In the genomic region with DNA sequence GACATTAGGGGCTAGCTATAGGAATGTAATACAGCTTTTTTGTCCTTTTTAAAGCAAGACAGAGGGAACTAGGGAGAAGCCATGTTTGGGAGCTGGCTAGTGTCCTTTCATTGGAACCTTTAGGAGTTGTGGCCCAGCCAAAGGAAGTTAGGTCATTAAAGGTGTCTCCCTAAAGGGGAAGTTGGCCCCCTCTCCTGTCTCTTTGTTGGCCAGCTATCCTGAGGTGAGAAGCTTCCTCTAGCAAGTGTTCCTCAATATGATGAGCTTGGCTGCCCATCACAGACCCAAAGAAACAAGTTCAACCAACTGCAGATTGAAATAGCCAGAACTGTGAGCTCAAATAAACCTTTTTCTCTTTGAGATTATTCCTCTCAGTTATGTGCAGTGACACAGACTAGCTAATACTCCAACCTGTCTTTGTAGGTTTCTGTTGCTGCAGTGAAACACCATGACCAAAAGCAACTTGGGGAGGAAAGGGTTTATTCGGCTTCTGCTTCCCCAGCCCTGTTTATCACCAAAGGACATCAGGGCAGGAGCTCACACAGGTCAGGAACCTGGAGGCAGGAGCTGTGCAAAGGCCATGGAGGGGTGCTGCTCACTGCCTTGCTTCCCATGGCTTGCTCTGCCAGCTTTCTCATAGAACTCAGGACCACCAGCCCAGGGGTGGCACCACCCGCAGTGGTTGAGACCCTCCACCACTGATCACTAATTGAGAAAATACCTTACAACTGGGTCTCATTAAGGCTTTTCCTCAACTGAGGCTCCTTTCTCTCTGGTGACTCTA, we compare ENCODE assay signal across 24 mouse cellular contexts.
A peak's percentile ranks its signal among the peaks of the same experiment; 100 is the strongest.
DNase-seq lines count a peak whose midpoint lies in the region; ATAC-seq and TF ChIP-seq lines count a peak whose summit lies in the region.
"Had no signal": no experiment of that assay in that cellular context is flagged by ENCODE, and none has a peak within 500 bp of the region (broad histone marks: within the 10 kb centered on the region; RNA-seq: fewer than 3 reads in every experiment).

No protein-coding gene starts in this region.

- no peak overlapping the region for H3K9ac ChIP-seq in heart, embryonic 12.5 days
- H3K9ac ChIP-seq in liver, postnatal 0 days (replicated peaks) = no peak overlapping the region
- H3K9ac ChIP-seq: embryonic facial prominence, embryonic 12.5 days; embryonic facial prominence, embryonic 15.5 days; forebrain, embryonic 13.5 days; forebrain, postnatal 0 days; heart, embryonic 13.5 days; hindbrain, embryonic 12.5 days had no signal

- peaks cover 11% of the 10 kb centered on the region for H3K4me1 ChIP-seq in heart, embryonic 10.5 days
- H3K4me1 ChIP-seq in heart, embryonic 12.5 days (replicated peaks) = peaks cover 9% of the 10 kb centered on the region
- H3K4me1 ChIP-seq in bone marrow macrophage, adult 2 months (ENCODE audit: control insufficient read depth, insufficient read depth, low read length) = peaks cover 45% of the 10 kb centered on the region
- H3K4me1 ChIP-seq in liver, postnatal 0 days (ENCODE audit: insufficient read depth) = no peaks in the 10 kb centered on the region; the same call in 1 of the 2 replicates

- no peaks in the 10 kb centered on the region for H3K27me3 ChIP-seq in heart, embryonic 10.5 days (ENCODE audit: insufficient read depth, poor library complexity, severe bottlenecking)
- no peaks in the 10 kb centered on the region for H3K27me3 ChIP-seq in heart, embryonic 12.5 days (replicated peaks)
- H3K27me3 ChIP-seq in liver, postnatal 0 days (ENCODE audit: insufficient read depth, low read length) = no peaks in the 10 kb centered on the region
- H3K27me3 ChIP-seq: embryonic facial prominence, embryonic 12.5 days; embryonic facial prominence, embryonic 15.5 days; forebrain, embryonic 13.5 days; heart, embryonic 13.5 days; hindbrain, embryonic 12.5 days had no signal

- TF ChIP-seq CTCF in bone marrow macrophage, adult 2 months (IDR thresholded peaks at IDR 0.05; ENCODE audit: low read depth, low read length) = no peak
- TF ChIP-seq CTCF in liver, postnatal 0 days (IDR thresholded peaks at IDR 0.05; ENCODE audit: low read depth) = no peak

- no peak for TF ChIP-seq EP300 in liver, postnatal 0 days (IDR thresholded peaks at IDR 0.05; ENCODE audit: low read depth)

- no peak for TF ChIP-seq POLR2A in bone marrow macrophage, adult 2 months (IDR thresholded peaks at IDR 0.05; ENCODE audit: borderline replicate concordance, low read depth, low read length)

- no peaks in the 10 kb centered on the region for H3K36me3 ChIP-seq in heart, embryonic 10.5 days
- no peaks in the 10 kb centered on the region for H3K36me3 ChIP-seq in heart, embryonic 12.5 days
- H3K36me3 ChIP-seq in liver, postnatal 0 days (replicated peaks; ENCODE audit: insufficient read depth, low read length) = no peaks in the 10 kb centered on the region
- H3K36me3 ChIP-seq: embryonic facial prominence, embryonic 12.5 days; embryonic facial prominence, embryonic 15.5 days; heart, embryonic 13.5 days; hindbrain, embryonic 12.5 days had no signal

- no peak overlapping the region for H3K27ac ChIP-seq in heart, embryonic 10.5 days
- no peak overlapping the region for H3K27ac ChIP-seq in heart, embryonic 12.5 days (ENCODE audit: poor library complexity, severe bottlenecking)
- peak overlapping the region; percentile 31; the same call in 1 of the 2 replicates for H3K27ac ChIP-seq in bone marrow macrophage, adult 2 months (ENCODE audit: insufficient read depth, low read depth, low read length)
- no peak overlapping the region for H3K27ac ChIP-seq in liver, postnatal 0 days (ENCODE audit: low read depth)
- H3K27ac ChIP-seq: embryonic facial prominence, embryonic 12.5 days; embryonic facial prominence, embryonic 15.5 days; forebrain, embryonic 13.5 days; gastrocnemius, adult 2 months; heart, embryonic 13.5 days; hindbrain, embryonic 12.5 days had no signal

- WGBS in heart, embryonic 10.5 days = 90% methylated on average over 2 of the region's 2 CpGs
- WGBS in heart, embryonic 12.5 days = 76% methylated on average over 2 of the region's 2 CpGs
- 53% methylated on average over 2 of the region's 2 CpGs for WGBS in liver, postnatal 0 days (ENCODE audit: insufficient replicate concordance)

- peak; percentile 60 for DNase-seq in heart, embryonic 10.5 days (ENCODE audit: low spot score)
- DNase-seq in liver, postnatal 0 days = no peak
- DNase-seq: adrenal gland, adult 2 months; adrenal gland, postnatal 25 days; cerebellum, adult 18-20 months; cerebellum, adult 9-10 months; cerebellum, postnatal 14 days; forebrain, postnatal 0 days; gastrocnemius, adult 2 months; gastrocnemius, postnatal 25 days; heart, postnatal 14 days; kidney, adult 2 months had no signal

- no peaks in the 10 kb centered on the region for H3K9me3 ChIP-seq in heart, embryonic 10.5 days
- no peaks in the 10 kb centered on the region for H3K9me3 ChIP-seq in heart, embryonic 12.5 days (replicated peaks)
- H3K9me3 ChIP-seq in liver, postnatal 0 days (ENCODE audit: low read length) = no peaks in the 10 kb centered on the region
- H3K9me3 ChIP-seq: embryonic facial prominence, embryonic 12.5 days; embryonic facial prominence, embryonic 15.5 days; forebrain, embryonic 13.5 days; heart, embryonic 13.5 days; hindbrain, embryonic 12.5 days had no signal

- H3K4me2 ChIP-seq in heart, embryonic 12.5 days = no peak overlapping the region
- H3K4me2 ChIP-seq in liver, postnatal 0 days (ENCODE audit: low read depth, low read length) = no peak overlapping the region
- H3K4me2 ChIP-seq: embryonic facial prominence, embryonic 12.5 days; embryonic facial prominence, embryonic 15.5 days; forebrain, embryonic 13.5 days; heart, embryonic 13.5 days; hindbrain, embryonic 12.5 days had no signal

- no peak overlapping the region for H3K4me3 ChIP-seq in heart, embryonic 10.5 days
- H3K4me3 ChIP-seq in heart, embryonic 12.5 days = no peak overlapping the region
- H3K4me3 ChIP-seq in bone marrow macrophage, adult 2 months (ENCODE audit: insufficient read depth, low read length) = no peak overlapping the region
- no peak overlapping the region for H3K4me3 ChIP-seq in liver, postnatal 0 days (ENCODE audit: low read depth, low read length)
- H3K4me3 ChIP-seq: embryonic facial prominence, embryonic 12.5 days; embryonic facial prominence, embryonic 15.5 days; forebrain, embryonic 13.5 days; gastrocnemius, adult 2 months; heart, embryonic 13.5 days; hindbrain, embryonic 12.5 days had no signal

- ATAC-seq in heart, embryonic 12.5 days (ENCODE audit: insufficient number of reproducible peaks, low FRiP score) = no peak
- peak; percentile 50; the same call in 1 of the 2 replicates for ATAC-seq in common myeloid progenitor, adult 5-6 weeks (replicated peaks; ENCODE audit: low read depth, poor library complexity, severe bottlenecking)
- peak; percentile 54 for ATAC-seq in megakaryocyte progenitor cell, adult 5-6 weeks (replicated peaks; ENCODE audit: poor library complexity)
- no peak for ATAC-seq in liver, postnatal 0 days
- ATAC-seq: CD4-positive, CD25-positive, alpha-beta regulatory T cell, adult 4 months; forebrain, embryonic 13.5 days; forebrain, postnatal 0 days; hindbrain, embryonic 16.5 days; intestine, embryonic 16.5 days had no signal

Comparison
In these comparisons a context has a peak if more than half of its experiments do, and no peak if none do; other contexts are left out.
1. ATAC-seq: peak in common myeloid progenitor, adult 5-6 weeks (single experiment) and megakaryocyte progenitor cell, adult 5-6 weeks (single experiment); none in heart, embryonic 12.5 days (single experiment) and liver, postnatal 0 days (single experiment).